Mouse (Mus musculus): ENCODE data around the gene Cnot1. TPM values are rescaled to one million over a fixed set of nuclear protein-coding genes. Genes with fewer than 3 reads are reported as not detected.
"Not testable (repeated sequence)": the region's sequence is repeated elsewhere in the genome, so short reads cannot be mapped to it uniquely, and the experiment has no call there.

Cnot1 gene
- total and polyA plus RNA-seq, 2 experiments from 2014 or later, result 25.0 to 143 TPM

- no peaks in the 10 kb centered on the region for H3K27me3 ChIP-seq (ENCODE audit: insufficient read depth, low read length)
Measured at GRCm38 (mm10) chr8:95833435-95833984, 26.2 kb upstream of the Cnot1 start.

GRCm38 (mm10) chr8:95832603-95833434 is 25.6 kb upstream of the Cnot1 start:
- Histone ChIP-seq H3K9ac (peak overlapping the region; percentile 36; the same call in 1 of the 2 replicates), H3K4me3 (ENCODE audit: low read depth, low read length) (peak overlapping the region; percentile 25)

More at GRCm38 (mm10) chr8:95833435-95833984, 26.2 kb upstream of the Cnot1 start:
- WGBS, result 1% methylated on average over 16 of the region's 16 CpGs
- no peaks in the 10 kb centered on the region for H3K9me3 ChIP-seq (ENCODE audit: low read length)
- no peak for TF ChIP-seq CTCF (IDR thresholded peaks at IDR 0.05; ENCODE audit: low read depth)
- ATAC-seq, result peak; percentile 21; the same call in 1 of the 2 replicates
- H3K4me2 ChIP-seq (ENCODE audit: low read depth), result peak overlapping the region; percentile 45
- no peak overlapping the region for H3K27ac ChIP-seq (ENCODE audit: low read depth, low read length)
- peak overlapping the region; percentile 25 for H3K4me3 ChIP-seq (ENCODE audit: low read depth, low read length)
- H3K36me3 ChIP-seq (ENCODE audit: insufficient read depth), result peaks cover 7% of the 10 kb centered on the region; the same call in 1 of the 2 replicates
- peak overlapping the region; percentile 36 for H3K9ac ChIP-seq
- 0 out of 2 replicates have a peak, but pooled peaks cover 7% of the 10 kb centered on the region for H3K4me1 ChIP-seq (ENCODE audit: insufficient read depth)
- DNase-seq, result peak; percentile 24

GRCm38 (mm10) chr8:95830144-95830543 is 22.9 kb upstream of the Cnot1 start:
- no peak overlapping the region for H3K27ac ChIP-seq (ENCODE audit: low read depth, low read length)
- no peak for ATAC-seq
- no peak for TF ChIP-seq CTCF (IDR thresholded peaks at IDR 0.05; ENCODE audit: low read depth)
- H3K4me2 ChIP-seq (ENCODE audit: low read depth), result no peak overlapping the region
- H3K9ac ChIP-seq, result no peak overlapping the region
- 71% methylated on average over 3 of the region's 3 CpGs for WGBS
- 0 out of 2 replicates have a peak, but pooled peaks cover 7% of the 10 kb centered on the region for H3K4me1 ChIP-seq (ENCODE audit: insufficient read depth)
- no peaks in the 10 kb centered on the region for H3K27me3 ChIP-seq (ENCODE audit: insufficient read depth, low read length)
- no peaks in the 10 kb centered on the region for H3K9me3 ChIP-seq (ENCODE audit: low read length)
- H3K4me3 ChIP-seq (ENCODE audit: low read depth, low read length), result no peak overlapping the region
- no peaks in the 10 kb centered on the region for H3K36me3 ChIP-seq (ENCODE audit: insufficient read depth)
- DNase-seq, result no peak

More at GRCm38 (mm10) chr8:95832603-95833434, 25.6 kb upstream of the Cnot1 start:
- Histone ChIP-seq H3K4me1 (ENCODE audit: insufficient read depth) (0 out of 2 replicates have a peak, but pooled peaks cover 7% of the 10 kb centered on the region), H3K4me2 (ENCODE audit: low read depth) (peak overlapping the region; percentile 45), H3K27me3 (ENCODE audit: insufficient read depth, low read length) (no peaks in the 10 kb centered on the region), H3K36me3 (ENCODE audit: insufficient read depth) (peaks cover 7% of the 10 kb centered on the region; the same call in 1 of the 2 replicates), H3K9me3 (ENCODE audit: low read length) (no peaks in the 10 kb centered on the region), H3K27ac (ENCODE audit: low read depth, low read length) (peak overlapping the region; percentile 67)
- DNase-seq (peak; percentile 93), ATAC-seq (peak; percentile 83)
- 16% methylated on average over 16 of the region's 16 CpGs for WGBS
- peak; percentile 95 for TF ChIP-seq CTCF (IDR thresholded peaks at IDR 0.05; ENCODE audit: low read depth)

GRCm38 (mm10) chr8:95825162-95825561 is 17.9 kb upstream of the Cnot1 start, which contains the start of gene Sap18b:
TSS of gene Sap18b (plus strand) at chr8:95825346.
- H3K9ac ChIP-seq; H3K9me3 ChIP-seq (ENCODE audit: low read length); DNase-seq; H3K4me2 ChIP-seq (ENCODE audit: low read depth); H3K27me3 ChIP-seq (ENCODE audit: insufficient read depth, low read length); H3K4me3 ChIP-seq (ENCODE audit: low read depth, low read length); H3K36me3 ChIP-seq (ENCODE audit: insufficient read depth); H3K27ac ChIP-seq (ENCODE audit: low read depth, low read length); ATAC-seq; H3K4me1 ChIP-seq (ENCODE audit: insufficient read depth): not testable (repeated sequence)
- WGBS, result 64% methylated on average over 25 of the region's 25 CpGs

GRCm38 (mm10) chr8:95822699-95823098 is 15.4 kb upstream of the Cnot1 start:
- H3K9me3 ChIP-seq (ENCODE audit: low read length), result no peaks in the 10 kb centered on the region
- no peak overlapping the region for H3K9ac ChIP-seq
- H3K4me2 ChIP-seq (ENCODE audit: low read depth), result no peak overlapping the region
- H3K4me1 ChIP-seq (ENCODE audit: insufficient read depth), result no peaks in the 10 kb centered on the region
- DNase-seq, result no peak
- ATAC-seq, result no peak
- no peaks in the 10 kb centered on the region for H3K27me3 ChIP-seq (ENCODE audit: insufficient read depth, low read length)
- no peak for TF ChIP-seq CTCF (IDR thresholded peaks at IDR 0.05; ENCODE audit: low read depth)
- WGBS, result 85% methylated on average over 3 of the region's 3 CpGs
- H3K27ac ChIP-seq (ENCODE audit: low read depth, low read length), result no peak overlapping the region
- no peaks in the 10 kb centered on the region for H3K36me3 ChIP-seq (ENCODE audit: insufficient read depth)
- H3K4me3 ChIP-seq (ENCODE audit: low read depth, low read length), result no peak overlapping the region

GRCm38 (mm10) chr8:95822096-95822495 is 14.8 kb upstream of the Cnot1 start:
- H3K4me3 ChIP-seq (ENCODE audit: low read depth, low read length), result no peak overlapping the region
- no peak overlapping the region for H3K27ac ChIP-seq (ENCODE audit: low read depth, low read length)
- H3K36me3 ChIP-seq (ENCODE audit: insufficient read depth), result no peaks in the 10 kb centered on the region
- WGBS, result 85% methylated on average over 5 of the region's 5 CpGs
- no peak for TF ChIP-seq CTCF (IDR thresholded peaks at IDR 0.05; ENCODE audit: low read depth)
- ATAC-seq, result no peak
- H3K27me3 ChIP-seq (ENCODE audit: insufficient read depth, low read length), result no peaks in the 10 kb centered on the region
- no peaks in the 10 kb centered on the region for H3K9me3 ChIP-seq (ENCODE audit: low read length)
- no peak overlapping the region for H3K9ac ChIP-seq
- no peaks in the 10 kb centered on the region for H3K4me1 ChIP-seq (ENCODE audit: insufficient read depth)
- H3K4me2 ChIP-seq (ENCODE audit: low read depth), result no peak overlapping the region
- DNase-seq, result no peak

- WGBS, result 94% methylated on average over 6 of the region's 6 CpGs
- Histone ChIP-seq H3K27ac (ENCODE audit: low read depth, low read length) (no peak overlapping the region), H3K4me1 (ENCODE audit: insufficient read depth) (no peaks in the 10 kb centered on the region), H3K27me3 (ENCODE audit: insufficient read depth, low read length) (no peaks in the 10 kb centered on the region), H3K9ac (no peak overlapping the region), H3K36me3 (ENCODE audit: insufficient read depth) (no peaks in the 10 kb centered on the region), H3K4me3 (ENCODE audit: low read depth, low read length) (no peak overlapping the region), H3K9me3 (ENCODE audit: low read length) (no peaks in the 10 kb centered on the region), H3K4me2 (ENCODE audit: low read depth) (no peak overlapping the region)
- TF ChIP-seq CTCF (IDR thresholded peaks at IDR 0.05; ENCODE audit: low read depth), result no peak
- ATAC-seq (no peak), DNase-seq (no peak)
Measured at GRCm38 (mm10) chr8:95821266-95821665, 14.0 kb upstream of the Cnot1 start.

All from forebrain, postnatal 0 days (tissue).